Mouse (Mus musculus) T-cell, adult 2 months (primary cell): ENCODE results near the gene Flt3l.
"Not testable (repeated sequence)": the region's sequence is repeated elsewhere in the genome, so short reads cannot be mapped to it uniquely, and the experiment has no call there.

Experiments
- DNase-seq: peaks from one replicate; pipeline ENCODE4 v3.0.0; 2022; ENCODE audit warnings: low spot score

The Flt3l gene

DNA sequence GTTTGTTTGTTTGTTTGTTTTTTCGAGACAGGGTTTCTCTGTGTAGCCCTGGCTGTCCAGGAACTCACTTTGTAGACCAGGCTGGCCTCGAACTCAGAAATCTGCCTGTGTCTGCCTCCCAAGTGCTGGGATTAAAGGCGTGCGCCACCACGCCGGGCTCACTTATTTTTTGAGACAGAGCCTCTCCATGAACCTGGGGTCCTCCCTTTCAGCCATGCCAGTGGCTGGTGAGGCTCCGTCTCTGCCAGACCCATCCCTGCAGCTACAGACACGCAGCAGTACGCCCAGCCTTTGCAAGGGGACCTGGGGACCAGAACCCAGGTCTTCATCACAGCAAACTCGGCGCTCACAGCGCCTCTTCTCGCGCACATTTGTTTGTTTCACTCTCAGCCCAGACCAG is 40.3 kb downstream of the Flt3l start:
- DNase-seq, result not testable (repeated sequence)

DNA sequence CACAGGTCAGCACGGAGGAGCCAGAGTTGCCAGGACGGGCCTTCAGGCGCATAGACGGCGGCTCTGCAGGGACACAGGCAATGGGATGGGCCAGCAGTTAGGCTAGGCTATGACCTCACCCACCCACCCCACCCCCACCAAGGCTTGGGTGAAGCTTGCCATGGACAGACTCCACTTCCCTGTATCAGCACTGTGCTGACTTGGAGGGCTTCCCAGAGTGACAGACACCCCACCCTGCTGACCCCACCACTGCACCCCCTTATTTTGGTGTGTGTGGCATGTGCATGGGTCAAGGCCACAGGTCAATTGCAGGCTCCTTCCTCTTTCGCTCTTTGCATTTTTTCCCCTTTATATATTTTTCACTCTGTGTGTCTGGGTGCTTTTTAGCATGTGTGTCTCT is 40.9 kb downstream of the Flt3l start:
- DNase-seq, result no peak

DNA sequence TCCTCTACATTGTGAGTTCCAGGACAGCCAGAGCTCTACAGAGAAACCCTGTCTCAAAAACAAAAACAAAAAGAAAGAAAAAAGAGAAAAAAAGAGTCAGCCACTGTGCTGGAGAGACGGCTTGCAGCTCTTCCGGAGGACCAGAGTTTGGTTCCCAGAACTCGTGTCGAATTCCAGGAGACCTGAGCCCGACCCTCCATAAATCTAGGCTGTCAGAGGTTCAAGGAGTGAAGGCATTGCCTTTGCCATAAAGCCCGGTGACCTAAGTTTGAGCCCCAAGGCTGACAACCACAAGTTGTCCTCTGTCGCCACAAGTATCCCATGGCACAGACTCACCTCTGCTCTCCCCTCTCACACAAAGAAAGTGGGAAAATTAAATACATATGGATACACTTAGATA is 42.1 kb downstream of the Flt3l start:
- DNase-seq, result no peak

DNA sequence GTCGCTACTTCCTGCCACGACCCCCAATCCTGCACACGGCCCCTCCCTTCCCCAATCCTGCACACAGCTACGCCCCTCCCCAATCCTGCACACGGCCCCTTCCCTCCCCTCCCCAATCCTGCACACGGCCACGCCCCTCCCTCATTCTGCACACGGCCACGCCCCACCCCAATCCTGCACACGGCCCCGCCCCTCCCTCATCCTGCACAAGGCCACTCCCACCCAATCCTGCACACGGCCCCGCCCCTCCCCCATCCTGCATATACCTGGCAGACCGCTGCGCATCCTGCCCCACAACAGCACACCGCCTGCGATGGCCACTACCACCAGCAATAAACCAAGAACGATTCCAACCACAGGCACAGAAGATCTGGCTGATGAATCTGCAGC is 42.7 kb downstream of the Flt3l start:
- no peak for DNase-seq

DNA sequence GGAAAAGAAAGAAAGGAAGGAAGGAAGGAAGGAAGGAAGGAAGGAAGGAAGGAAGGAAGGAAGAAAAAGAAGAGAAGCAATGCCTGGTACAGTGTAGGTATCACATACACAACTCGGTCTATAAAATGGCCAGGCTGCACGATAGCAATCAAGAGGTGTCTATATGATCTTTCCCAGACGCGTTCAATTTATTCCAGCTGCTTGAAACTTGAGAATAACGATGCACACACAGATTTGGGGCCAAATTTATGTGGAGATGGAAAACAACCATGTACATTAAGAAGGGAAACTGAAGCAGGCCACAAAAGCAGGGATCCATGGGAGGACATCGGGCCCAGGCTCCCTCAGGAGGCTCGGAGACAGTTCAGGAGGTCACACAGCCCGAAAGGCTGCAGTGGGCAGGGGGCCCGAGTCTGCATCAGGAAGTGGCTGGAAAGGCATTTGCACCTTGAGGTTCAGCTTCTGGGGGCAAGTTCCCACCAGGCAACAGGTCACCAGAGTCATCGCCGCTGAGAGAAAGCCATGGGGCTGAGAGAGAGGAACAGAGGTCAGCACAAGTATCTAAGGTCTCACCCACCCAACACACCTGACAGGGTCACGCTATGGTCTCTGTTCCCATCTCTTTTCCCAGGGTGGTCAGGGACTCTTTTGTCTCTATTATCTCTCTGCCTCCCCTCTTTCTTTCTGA is 43.3 kb downstream of the Flt3l start:
- DNase-seq, result no peak

DNA sequence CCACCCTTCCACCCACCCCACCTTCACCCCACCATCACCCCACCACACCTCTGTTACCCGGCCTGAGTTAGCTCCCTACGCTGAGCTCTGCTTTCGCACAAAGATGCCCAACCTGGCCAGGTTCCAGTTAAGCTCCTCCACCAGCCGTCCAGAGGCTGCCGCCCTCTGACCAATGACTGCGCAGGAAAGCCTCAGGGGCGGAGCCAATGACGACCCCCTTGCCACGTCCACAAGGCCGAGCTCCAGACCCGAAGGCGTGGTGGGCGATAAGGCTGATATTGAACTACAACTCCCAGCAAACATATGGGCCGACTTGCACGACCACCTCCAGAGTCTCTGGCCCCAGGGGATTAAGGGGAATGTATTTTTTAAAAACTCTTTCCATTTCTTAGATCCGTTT is 44.2 kb downstream of the Flt3l start, which contains the start of gene Rcn3:
TSS of gene Rcn3 (minus strand) at position 174 of the 400 bp plus-strand sequence.
- DNase-seq, result no peak

DNA sequence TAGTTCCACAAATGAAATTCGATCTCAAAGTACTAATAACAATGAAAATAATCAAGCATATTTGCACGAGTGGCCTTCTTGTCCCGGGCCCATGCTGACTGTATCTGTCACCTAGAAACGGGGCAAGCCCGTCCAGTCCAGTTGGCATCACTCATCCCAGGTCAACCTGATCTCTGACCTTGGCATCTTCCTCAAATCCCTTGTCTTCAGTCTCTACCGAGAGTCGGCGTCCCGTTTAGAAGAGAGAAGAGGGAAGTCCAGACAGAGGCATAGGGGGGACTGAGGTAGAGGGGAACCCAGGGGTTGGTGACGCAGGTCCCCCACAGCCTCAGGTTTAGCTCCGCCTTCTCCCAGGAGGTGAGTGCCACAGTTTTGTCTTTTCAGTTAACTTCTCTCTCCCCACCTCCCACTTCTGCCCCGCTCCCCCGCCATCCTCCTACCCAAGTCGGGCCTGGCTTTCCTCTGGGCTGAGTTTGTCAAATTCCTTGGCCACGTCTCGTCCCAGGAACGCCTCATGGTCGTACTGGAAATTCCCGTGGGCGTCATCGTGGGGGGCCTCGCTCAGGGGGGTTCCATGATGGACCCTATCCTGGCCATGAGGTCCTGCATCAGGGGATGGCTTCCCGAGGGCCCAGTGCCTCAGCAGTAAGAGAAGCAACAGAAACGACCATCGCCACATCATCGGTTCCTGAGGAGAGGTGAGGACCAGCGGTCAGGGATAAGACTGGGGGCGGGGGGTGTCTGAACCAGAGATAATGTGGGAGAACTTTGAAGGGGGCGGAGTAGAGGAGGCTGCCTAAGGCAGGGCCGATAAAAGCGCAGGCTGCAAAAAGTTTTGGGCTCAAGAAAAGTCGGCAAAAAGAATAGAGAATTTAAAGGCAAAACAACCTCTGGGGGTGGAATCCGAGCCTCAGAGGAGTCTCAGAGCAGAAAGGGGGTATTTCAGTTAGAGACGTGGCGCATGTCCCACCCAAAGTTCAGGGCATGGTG is 44.9 kb downstream of the Flt3l start:
- DNase-seq, result peak; percentile 21

DNA sequence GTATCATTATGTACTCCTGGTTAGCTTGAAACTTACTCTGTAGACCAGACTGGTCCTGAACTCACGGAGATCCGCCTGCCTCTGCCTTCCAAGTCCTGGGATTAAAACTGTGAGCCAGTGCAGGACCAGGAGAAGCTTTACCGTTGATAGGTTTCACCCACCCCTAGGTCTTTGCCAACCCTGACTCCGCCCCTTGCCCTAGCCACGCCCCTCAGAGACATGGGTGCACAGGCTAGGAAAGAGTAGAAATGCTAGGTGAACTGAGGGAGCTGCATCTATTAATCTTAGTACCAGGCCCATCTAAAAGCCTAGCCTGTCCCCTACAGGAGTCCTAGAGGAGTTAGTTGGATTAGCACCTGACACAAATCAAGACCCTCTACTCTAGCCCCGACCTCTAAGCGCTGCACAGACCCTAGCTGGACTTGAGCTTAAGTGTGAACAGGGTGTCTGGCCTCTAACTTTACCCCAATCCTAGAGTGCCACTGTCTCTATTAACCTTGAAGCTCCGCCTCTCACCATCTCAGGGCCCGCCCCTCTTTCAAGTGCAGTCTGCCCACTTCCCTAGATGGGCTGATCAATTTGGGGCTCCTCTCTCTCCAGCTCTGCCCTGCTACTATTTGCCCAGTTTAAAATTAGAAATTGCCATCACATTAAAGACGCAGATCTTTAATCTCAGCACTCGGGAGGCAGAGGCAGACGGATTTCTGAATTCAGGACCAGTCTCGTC is 45.8 kb downstream of the Flt3l start:
- DNase-seq, result peak; percentile 29

DNA sequence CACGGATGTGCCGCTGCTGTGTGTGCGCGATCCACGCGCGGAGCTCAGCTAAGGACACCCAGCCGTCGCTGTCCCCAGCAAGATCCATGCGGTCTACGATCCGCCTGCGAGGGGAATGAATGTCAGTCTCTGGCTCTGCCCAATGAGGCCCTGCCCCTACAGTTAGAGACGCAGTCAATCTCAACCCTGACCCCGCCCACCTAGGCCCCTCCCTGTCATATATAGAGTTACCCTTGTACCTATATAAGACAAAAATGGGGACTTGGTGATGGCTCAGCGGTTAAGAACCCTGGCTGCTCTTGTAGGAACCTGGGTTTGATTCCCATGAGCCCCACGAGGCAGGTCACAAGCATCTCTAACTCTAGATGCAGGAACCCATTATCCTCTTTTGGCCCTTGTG is 47.6 kb downstream of the Flt3l start:
- no peak for DNase-seq

DNA sequence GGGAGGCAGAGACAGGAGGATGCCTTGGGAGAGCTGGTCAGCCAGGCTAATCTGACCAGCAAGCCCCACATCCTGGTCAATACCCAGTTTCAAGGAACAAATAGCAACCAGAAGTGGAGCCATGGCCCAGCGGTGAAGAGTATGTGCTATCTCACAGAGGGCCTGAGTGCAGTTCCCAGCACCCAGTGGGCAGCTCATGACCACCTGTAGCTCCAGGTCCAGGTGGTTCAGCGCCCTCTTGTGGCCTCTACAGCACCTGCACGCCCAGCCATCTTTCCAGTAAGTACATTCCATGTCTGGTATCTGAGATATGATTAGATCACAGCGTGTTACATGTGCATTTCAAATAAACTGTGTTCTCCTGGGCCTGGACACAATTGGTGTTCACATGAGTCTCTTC is 50.1 kb downstream of the Flt3l start:
- DNase-seq, result no peak

DNA sequence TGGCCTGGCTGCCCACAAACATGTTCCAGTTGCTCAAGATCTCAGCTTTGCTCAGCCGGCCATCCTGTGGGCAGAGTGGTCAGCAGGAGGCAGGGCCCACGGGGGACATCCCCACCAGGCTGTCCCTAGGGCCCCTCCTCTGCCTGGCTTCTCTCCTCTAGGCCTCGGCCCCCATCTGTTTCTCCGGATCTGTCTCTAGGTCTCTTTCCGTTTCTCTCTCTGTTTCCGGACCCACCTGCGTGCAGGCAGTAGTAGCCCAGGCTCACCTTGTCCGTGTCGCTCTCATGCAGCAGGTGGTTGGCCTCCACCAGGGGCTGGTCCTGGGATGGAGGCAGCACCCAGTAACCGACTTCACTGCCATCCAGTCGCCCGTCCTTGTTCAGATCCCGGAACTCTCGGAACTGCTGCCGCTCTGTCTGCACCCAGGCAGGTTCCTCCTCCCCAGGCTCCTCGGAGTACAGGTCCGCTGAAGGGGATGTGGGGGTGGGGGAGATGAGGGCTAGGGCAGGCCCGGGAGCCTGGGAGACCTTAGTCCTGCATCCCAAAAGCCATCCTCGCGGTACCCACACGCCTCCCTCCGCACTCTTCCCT is 52.8 kb downstream of the Flt3l start:
- no peak for DNase-seq

DNA sequence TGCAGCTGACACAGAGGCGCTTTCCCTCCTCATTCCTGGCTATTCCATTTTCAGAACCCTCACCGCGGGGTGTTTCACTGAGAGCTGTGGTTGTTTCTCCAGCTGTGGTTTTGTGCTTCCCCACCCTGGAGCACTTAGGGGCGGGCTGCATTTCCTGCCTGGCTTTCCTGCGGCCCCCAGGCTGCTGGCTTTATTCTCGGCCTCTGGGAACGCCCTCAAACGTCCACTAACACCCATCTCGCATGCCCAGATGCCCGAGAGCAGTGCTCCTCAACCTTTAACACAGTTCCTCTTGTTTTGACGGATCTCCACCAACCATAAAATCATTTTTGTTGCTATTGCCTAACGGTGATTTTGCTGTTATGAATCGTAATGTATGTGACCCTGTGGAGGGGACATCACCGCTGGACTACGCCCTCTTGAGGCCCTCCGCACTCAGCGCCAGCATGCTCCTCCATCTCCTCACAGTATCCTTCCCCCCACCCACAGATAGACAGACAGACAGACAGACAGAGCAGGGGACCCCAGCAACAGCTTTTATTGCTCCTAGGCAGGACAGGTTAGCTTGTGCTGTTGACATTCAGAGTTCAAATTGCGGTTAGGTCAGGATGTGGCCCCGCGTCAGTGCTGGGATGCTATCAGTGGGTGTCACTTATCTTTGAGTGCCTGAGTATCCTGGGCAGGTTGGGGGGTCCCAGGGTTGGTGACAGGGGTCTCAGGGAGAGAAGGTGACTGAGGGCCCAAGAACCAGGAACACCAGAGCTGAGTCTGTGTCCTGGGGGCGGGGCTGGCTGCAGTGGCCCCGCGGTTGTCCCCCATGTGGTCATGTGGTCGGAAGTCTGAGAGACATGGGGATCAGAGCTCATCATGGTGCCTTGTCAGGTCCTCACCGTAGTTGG is 53.6 kb downstream of the Flt3l start:
- peak; percentile 72 for DNase-seq

DNA sequence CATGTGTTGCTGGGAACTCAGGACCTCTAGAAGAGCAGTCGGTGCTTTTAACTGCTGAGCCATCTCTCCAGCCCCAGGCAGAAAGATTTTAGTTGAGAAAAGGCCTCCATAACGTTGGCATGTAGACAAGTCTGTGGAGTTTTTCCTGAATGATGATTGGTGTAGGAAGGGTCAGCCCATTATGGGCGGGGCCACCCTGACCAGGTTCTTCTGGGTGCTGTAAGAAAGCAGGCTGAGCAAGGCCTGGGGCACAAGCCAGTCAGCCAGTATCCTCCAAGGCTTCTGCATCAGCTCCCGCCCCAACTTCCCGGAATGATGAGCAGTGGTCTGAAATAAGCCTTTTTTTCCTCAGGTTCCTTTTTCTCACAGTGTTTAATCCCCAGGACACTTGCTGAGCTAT is 55.2 kb downstream of the Flt3l start:
- DNase-seq, result no peak

DNA sequence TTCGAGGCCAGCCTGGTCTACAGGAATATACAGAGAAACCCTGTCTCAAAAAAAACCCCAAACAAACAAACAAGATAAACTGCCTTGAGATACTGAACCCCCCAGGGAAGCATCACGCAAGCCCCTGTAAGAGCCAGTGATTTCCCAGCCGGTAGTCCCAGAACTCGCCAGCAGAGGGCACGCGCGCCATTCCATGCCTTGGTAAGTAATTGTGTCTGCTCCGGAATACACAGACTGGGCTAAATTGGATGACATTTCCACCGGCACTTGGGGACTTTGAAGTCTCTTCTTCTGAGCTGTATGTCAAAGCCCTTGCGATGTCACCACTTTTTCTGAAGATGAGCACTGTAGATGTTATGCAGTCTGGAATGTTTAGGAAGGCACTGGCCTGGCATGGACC is 56.4 kb downstream of the Flt3l start:
- peak; percentile 88 for DNase-seq
